7 mouse cellular contexts compared by ENCODE assay signal in the genomic region with DNA sequence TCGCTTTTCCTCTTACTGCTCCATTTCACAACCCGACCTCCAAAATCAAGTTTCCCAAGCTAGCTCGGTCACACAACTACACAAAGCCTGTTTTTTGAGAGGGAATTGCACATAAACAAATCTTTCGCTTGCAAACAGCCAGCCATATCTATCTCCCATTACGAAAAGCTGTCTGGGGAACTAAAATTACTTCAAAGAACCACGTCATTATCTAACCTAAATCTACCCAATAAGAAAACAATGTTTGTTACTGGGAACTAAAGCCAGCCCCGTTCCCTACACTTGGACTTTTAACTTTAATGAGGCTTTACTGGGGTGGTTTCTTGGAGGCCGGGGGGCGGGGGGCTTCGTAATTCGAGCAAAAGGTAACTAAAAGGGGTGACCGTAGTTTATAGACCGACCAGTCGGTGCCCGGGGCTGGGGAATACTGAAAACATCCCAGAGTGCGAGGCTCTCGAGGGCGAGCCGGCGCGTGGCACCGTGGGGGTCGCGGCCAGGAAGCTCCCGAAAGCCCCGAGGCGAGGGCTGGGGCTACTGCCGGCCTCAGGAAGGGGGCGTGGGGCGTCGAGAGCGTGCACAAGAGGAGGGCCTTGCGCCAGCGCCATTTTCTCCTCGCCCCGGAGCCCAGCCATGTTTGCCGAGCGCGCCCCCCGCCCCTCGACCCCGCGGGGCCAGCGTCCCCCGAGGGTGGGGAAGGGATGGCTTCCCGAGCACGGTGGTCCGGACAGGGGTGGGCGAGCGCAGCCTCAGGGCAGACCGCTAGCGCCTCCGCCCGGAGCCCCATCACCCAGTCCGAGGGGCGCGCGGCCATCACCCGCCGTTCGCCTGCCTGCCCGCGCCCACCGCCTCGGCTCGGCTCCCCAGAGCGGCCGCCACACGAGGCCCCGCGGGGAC. TPM values are rescaled to one million over a fixed set of nuclear protein-coding genes. Genes with fewer than 3 reads are reported as not detected.
DNase-seq lines count a peak whose midpoint lies in the region; ATAC-seq and TF ChIP-seq lines count a peak whose summit lies in the region.

No protein-coding gene starts in this region.

- no peak for TF ChIP-seq CTCF in bone marrow macrophage, adult 2 months (IDR thresholded peaks at IDR 0.05; ENCODE audit: low read depth, low read length)

- WGBS in forebrain, embryonic 11.5 days = 1% methylated on average over 64 of the region's 71 CpGs
- whole genome bisulfite sequencing in limb, embryonic 12.5 days = under 1% methylated on average over 63 of the region's 71 CpGs
- WGBS in midbrain, embryonic 13.5 days = 1% methylated on average over 56 of the region's 71 CpGs

- peak overlapping the region; percentile 98 for H3K4me3 ChIP-seq in bone marrow macrophage, adult 2 months (ENCODE audit: insufficient read depth, low read length)
- peak overlapping the region; percentile 98 for H3K4me3 ChIP-seq in forebrain, embryonic 11.5 days (ENCODE audit: low read depth, low read length)
- H3K4me3 ChIP-seq in limb, embryonic 12.5 days (replicated peaks) = peak overlapping the region; percentile 99
- peak overlapping the region; percentile 94 for H3K4me3 ChIP-seq in midbrain, embryonic 13.5 days (replicated peaks)

- peak overlapping the region; percentile 82 for H3K9ac ChIP-seq in forebrain, embryonic 11.5 days (ENCODE audit: low read length)
- H3K9ac ChIP-seq in limb, embryonic 12.5 days (replicated peaks) = peak overlapping the region; percentile 96
- peak overlapping the region; percentile 93 for H3K9ac ChIP-seq in midbrain, embryonic 13.5 days (replicated peaks)

- no peaks in the 10 kb centered on the region for H3K27me3 ChIP-seq in forebrain, embryonic 11.5 days (ENCODE audit: control insufficient read depth, insufficient read depth, low read length)
- no peaks in the 10 kb centered on the region for H3K27me3 ChIP-seq in limb, embryonic 12.5 days
- no peaks in the 10 kb centered on the region for H3K27me3 ChIP-seq in midbrain, embryonic 13.5 days
- no peaks in the 10 kb centered on the region for H3K27me3 ChIP-seq in splenic B cell, adult 2 months (ENCODE audit: control insufficient read depth, insufficient read depth, low read length, poor library complexity, severe bottlenecking)

- DNase-seq in MN1 (ENCODE audit: low spot score) = peak; percentile 77
- DNase-seq in forebrain, embryonic 11.5 days (ENCODE audit: low spot score) = peak; percentile 85
- DNase-seq in heart, postnatal 36 days = peak; percentile 54 to 57
- peak; percentile 65 for DNase-seq in splenic B cell, adult 2 months (ENCODE audit: low read depth, low spot score)

- H3K27ac ChIP-seq in bone marrow macrophage, adult 2 months (ENCODE audit: insufficient read depth, low read depth, low read length) = peak overlapping the region; percentile 64
- H3K27ac ChIP-seq in forebrain, embryonic 11.5 days (ENCODE audit: low read depth, low read length) = 0 out of 2 replicates have a peak overlapping the region, but pooled peaks have one; percentile 57
- H3K27ac ChIP-seq in limb, embryonic 12.5 days = peak overlapping the region; percentile 94
- peak overlapping the region; percentile 88 for H3K27ac ChIP-seq in midbrain, embryonic 13.5 days

- peak; percentile 84 for ATAC-seq in forebrain, embryonic 11.5 days (replicated peaks; ENCODE audit: low FRiP score)
- peak; percentile 81 for ATAC-seq in limb, embryonic 12.5 days (ENCODE audit: insufficient number of reproducible peaks, insufficient read depth, low FRiP score, low TSS enrichment, low read depth)
- peak; percentile 89 for ATAC-seq in midbrain, embryonic 13.5 days

- H3K9me3 ChIP-seq in forebrain, embryonic 11.5 days (ENCODE audit: control insufficient read depth, low read length) = no peaks in the 10 kb centered on the region
- H3K9me3 ChIP-seq in limb, embryonic 12.5 days = no peaks in the 10 kb centered on the region
- H3K9me3 ChIP-seq in midbrain, embryonic 13.5 days = no peaks in the 10 kb centered on the region

- peaks cover 4% of the 10 kb centered on the region; the same call in 1 of the 2 replicates for H3K36me3 ChIP-seq in forebrain, embryonic 11.5 days (ENCODE audit: control insufficient read depth, insufficient read depth, low read length)
- peaks cover 31% of the 10 kb centered on the region for H3K36me3 ChIP-seq in limb, embryonic 12.5 days
- peaks cover 17% of the 10 kb centered on the region for H3K36me3 ChIP-seq in midbrain, embryonic 13.5 days
- H3K36me3 ChIP-seq in splenic B cell, adult 2 months (ENCODE audit: control insufficient read depth, insufficient read depth, low read length, poor library complexity, severe bottlenecking) = peaks cover 9% of the 10 kb centered on the region; the same call in 1 of the 2 replicates

- H3K4me1 ChIP-seq in bone marrow macrophage, adult 2 months (ENCODE audit: control insufficient read depth, insufficient read depth, low read length) = peaks cover 5% of the 10 kb centered on the region
- peaks cover 2% of the 10 kb centered on the region; the same call in 1 of the 2 replicates for H3K4me1 ChIP-seq in forebrain, embryonic 11.5 days (replicated peaks; ENCODE audit: control insufficient read depth, insufficient read depth, low read length)
- H3K4me1 ChIP-seq in limb, embryonic 12.5 days (replicated peaks) = peaks cover 21% of the 10 kb centered on the region
- H3K4me1 ChIP-seq in midbrain, embryonic 13.5 days (replicated peaks) = peaks cover 28% of the 10 kb centered on the region

- intact Hi-C loops in heart, postnatal 36 days (cut with DNase I) = loop anchor here (1.0 to 10.0 kb wide), 4 partner anchors 57 to 830 kb away; partner anchors contain the start of genes 6030458C11Rik and Drosha

- TF ChIP-seq POLR2A in bone marrow macrophage, adult 2 months (IDR thresholded peaks at IDR 0.05; ENCODE audit: borderline replicate concordance, low read depth, low read length) = no peak

- H3K4me2 ChIP-seq in forebrain, embryonic 11.5 days (ENCODE audit: low read depth, low read length, severe bottlenecking) = peak overlapping the region; percentile 59
- peak overlapping the region; percentile 85 for H3K4me2 ChIP-seq in limb, embryonic 12.5 days
- peak overlapping the region; percentile 84 for H3K4me2 ChIP-seq in midbrain, embryonic 13.5 days (replicated peaks)

RNA-seq across cellular contexts. Expression of gene Sub1, which starts 1.6 kb away (rescaled TPM):
- 199 and 231 TPM in 2 replicates for polyA plus RNA-seq in bone marrow macrophage, adult 2 months (2012; ENCODE audit: insufficient read depth, insufficient read length, missing spikeins)
- 627 and 726 TPM in 2 replicates for polyA plus RNA-seq in forebrain, embryonic 11.5 days (2014; fragmentation: Nextera tagmentation; extraction: Ambion mirVana)
- 10 to 100 TPM; 84.5 to 93.1 TPM for total RNA-seq in heart, postnatal 36 days (2021)
- polyA plus RNA-seq in limb, embryonic 12.5 days (2016; fragmentation: Nextera tagmentation; extraction: Ambion mirVana) = 982 and 1,024 TPM in 2 replicates
- polyA plus RNA-seq in midbrain, embryonic 13.5 days (2015; fragmentation: Nextera tagmentation; extraction: Ambion mirVana) = 587 and 637 TPM in 2 replicates

Comparison
In these comparisons a context has a peak if more than half of its experiments do, and no peak if none do; other contexts are left out.
1. Peak in every context shown above with its lines: DNase-seq, ATAC-seq, H3K4me3 ChIP-seq and H3K27ac ChIP-seq.